Mouse (Mus musculus) cerebellum, adult 2 months (tissue): ENCODE measurements around the gene Ranbp10.

ENCODE experiments used
- CTCF ChIP-seq: fragments of 200-500 bp; IDR thresholded peaks from 2 replicates; pipeline ENCODE4 v1.5.1; 2011; ENCODE audit warnings: low read depth, mild to moderate bottlenecking, control low read depth, low read length, moderate library complexity, borderline replicate concordance; ENCODE audit not compliant: insufficient read depth
- POLR2A ChIP-seq: fragments of 200-500 bp; IDR thresholded peaks from 2 replicates; pipeline ENCODE4 v1.6.1; 2011; ENCODE audit warnings: low read length, control low read depth, borderline replicate concordance; ENCODE audit not compliant: insufficient read depth

GRCm38 (mm10) chr8:105771398-105772175 is 55.6 kb downstream of the Ranbp10 start:
- no peak for TF ChIP-seq CTCF
- no peak for TF ChIP-seq POLR2A
